Mouse (Mus musculus) kidney, adult 11 months (tissue): ENCODE data around the gene Rbp3.

Experiments
- DNase-seq: peaks from one replicate; pipeline ENCODE4 v3.0.0; 2022

Rbp3 gene

GRCm38 (mm10) chr14:33977748-33978147, 23.9 kb downstream of the Rbp3 start:
- no peak for DNase-seq

GRCm38 (mm10) chr14:33978604-33979059, 24.8 kb downstream of the Rbp3 start, which contains the start of gene Zfp488:
Gene Zfp488 (minus strand): TSS chr14:33978764.
- no peak for DNase-seq

DNA sequence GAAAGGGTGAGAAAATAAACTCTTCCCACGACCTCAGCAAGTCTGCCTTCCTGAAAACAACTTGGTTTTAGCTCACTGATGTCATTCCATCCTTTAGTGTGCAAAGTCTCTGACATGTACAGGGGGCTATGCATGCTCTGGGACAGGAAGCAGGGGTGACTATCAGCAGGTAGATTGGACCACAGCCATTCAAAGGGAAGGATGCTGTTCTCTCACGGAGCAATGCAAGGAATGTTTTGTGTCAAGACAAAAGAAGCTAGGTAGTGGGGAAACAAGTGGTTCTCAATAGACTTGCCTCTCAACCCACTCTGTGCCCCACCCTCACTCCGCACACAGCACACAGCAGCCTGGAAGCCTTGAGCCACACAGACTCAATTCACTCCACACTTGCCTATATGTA, 35.4 kb downstream of the Rbp3 start:
- no peak for DNase-seq

GRCm38 (mm10) chr14:33991971-33992370, 38.2 kb downstream of the Rbp3 start:
- DNase-seq: no peak

DNA sequence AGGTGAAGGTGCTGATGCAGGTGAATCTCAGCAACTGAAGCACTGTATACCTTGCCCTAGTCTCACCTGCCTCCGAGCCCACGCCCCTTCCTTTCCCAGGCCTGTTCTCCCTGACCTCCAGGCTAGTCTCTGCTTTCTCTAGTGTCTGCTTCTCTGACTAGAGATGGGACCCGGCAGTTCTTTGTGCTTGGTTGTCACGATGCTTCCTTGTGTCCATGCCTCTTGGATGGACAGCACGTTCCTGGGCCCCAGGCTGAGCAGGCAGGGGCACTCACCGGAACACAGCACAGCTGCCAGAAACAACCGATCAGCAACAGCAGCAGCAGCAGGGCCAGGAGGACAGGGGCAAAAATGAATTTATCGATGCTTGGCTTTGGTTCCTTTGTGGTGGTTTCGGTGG, 39.2 kb downstream of the Rbp3 start:
- DNase-seq: no peak

DNA sequence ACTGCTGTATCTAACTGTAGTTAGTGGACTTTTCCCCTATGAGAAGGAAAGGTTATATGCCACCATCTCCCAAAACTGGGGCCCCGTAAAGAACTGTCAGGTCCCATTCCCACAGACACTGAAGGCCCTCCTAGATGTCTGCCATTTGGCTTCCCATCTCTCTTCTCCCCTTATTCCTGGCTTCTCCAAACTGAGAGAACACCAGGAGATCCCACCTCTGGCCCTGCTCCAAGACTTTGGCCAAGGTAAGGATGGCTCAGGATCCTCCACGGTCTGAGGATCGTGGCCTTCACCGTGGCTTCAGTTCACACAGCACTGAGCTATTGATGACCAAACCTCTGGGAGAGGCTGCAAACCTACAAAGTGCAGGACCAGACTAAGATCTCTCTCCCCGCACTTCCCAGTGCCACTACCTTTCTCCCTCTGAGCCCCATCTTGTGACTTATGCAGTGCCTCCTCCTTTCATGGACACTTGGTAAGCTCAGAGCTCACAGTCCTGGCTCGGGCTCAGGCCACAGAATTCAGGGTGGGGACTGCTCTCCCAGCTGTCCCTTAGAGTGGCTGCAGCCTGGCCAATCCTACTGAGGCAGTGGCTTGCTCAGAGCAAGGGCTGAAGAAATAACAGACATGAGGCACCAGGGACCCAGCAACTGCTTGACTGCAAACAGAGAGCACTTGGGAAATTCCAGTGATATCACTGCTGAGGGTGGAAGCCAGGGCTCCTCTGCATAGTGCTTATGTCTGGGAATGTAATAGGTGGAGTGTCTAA, 39.9 kb downstream of the Rbp3 start:
- DNase-seq: no peak

DNA sequence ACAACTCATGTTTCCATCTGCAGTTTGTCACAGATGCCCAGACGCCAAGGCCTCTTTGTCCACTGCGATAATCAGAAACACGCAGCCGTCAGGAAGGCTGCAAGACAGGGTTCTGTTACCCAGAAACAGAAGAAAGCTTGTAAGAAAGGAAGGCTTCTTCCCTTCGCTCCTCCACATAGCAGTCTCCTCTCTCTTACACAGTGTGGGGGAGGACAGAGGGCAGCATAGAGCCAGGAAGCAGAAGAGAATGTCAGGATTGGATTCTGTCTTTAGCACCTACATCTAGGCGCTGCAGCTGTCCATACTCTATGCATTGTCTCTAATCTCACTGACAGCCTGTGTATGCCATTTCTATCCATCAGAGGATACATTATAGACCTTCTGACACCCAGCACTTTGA, 43.6 kb downstream of the Rbp3 start:
- DNase-seq: no peak

GRCm38 (mm10) chr14:34000076-34000475, 46.3 kb downstream of the Rbp3 start:
- no peak for DNase-seq

DNA sequence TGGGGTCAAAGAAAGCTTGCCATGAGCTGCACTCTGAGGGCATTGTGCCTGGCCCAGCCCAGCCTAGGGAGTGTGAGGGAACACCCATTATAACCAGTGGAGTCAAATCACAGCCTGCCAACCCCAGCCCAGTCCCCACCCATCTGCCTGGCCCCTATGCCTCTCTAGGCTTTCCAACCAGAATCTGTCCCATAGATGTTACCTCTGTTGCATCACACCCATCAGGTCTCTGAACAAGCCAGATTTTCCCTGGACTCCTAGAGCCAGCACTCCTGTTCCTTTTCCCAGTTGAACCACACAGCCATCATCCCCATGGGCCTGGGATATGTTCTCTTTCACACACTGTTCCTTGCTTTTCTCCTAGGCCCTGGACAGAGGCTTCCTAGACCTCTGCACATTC, 47.6 kb downstream of the Rbp3 start:
- DNase-seq: no peak

- no peak for DNase-seq
Observed at GRCm38 (mm10) chr14:34002358-34002757, 48.6 kb downstream of the Rbp3 start.
